ENCODE assay signal across 8 mouse cellular contexts in the genomic region with DNA sequence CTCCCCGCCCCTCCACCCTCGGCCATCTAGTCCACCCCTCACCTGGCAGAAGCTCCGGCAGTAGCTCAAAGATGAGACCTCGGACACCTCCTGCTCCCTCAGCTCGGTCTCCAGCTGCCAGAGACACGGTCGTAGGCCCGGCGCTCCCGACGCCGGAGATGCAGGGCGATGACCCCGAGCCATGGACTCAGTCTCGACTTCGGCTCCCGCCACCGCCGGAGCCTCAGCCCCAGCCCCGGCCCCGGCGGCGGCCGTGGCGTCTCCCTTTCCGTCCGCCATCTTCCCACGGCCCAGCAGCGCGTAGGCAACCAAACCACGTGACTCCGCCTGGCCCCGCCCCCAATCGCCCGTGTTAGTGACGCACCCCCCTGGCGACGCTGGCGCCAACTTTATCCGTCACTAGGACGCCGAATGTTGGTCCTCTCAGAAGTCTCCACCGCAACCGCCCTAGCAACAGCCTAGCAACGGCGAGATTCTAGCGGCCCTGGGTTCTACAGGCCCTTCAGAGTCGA. TPM values are rescaled to one million over a fixed set of nuclear protein-coding genes. Genes with fewer than 3 reads are reported as not detected.
DNase-seq lines count a peak whose midpoint lies in the region; ATAC-seq and TF ChIP-seq lines count a peak whose summit lies in the region.

A gene (minus strand): TSS at position 292 of the 512 bp plus-strand sequence.

- H3K27ac ChIP-seq in ES-E14 (ENCODE audit: insufficient read depth, low read depth, low read length, poor library complexity, severe bottlenecking) = peak within 1 kb of the TSS; percentile 79
- H3K27ac ChIP-seq in forebrain, embryonic 15.5 days (replicated peaks) = peak within 1 kb of the TSS; percentile 84

- no peaks in the 10 kb centered on the region for H3K9me3 ChIP-seq in ES-E14 (ENCODE audit: control insufficient read depth, insufficient read depth, low read depth, low read length)
- H3K9me3 ChIP-seq in forebrain, embryonic 15.5 days = no peaks in the 10 kb centered on the region

- peaks cover 0 to 4% of the 10 kb centered on the region in 2 experiments; a peak in 2 of 4 replicates for H3K4me1 ChIP-seq in ES-E14 (ENCODE audit: control insufficient read depth in 2 of 2, insufficient read depth in 2 of 2, low read length in 2 of 2, poor library complexity in 1 of 2)
- H3K4me1 ChIP-seq in forebrain, embryonic 15.5 days = peaks cover 25% of the 10 kb centered on the region
- peaks cover 3% of the 10 kb centered on the region; the same call in 1 of the 2 replicates for H3K4me1 ChIP-seq in lung, adult 2 months (ENCODE audit: control insufficient read depth, insufficient read depth, low read length)

- H3K9ac ChIP-seq in ES-E14 (ENCODE audit: insufficient read depth, low read depth, low read length, poor library complexity, severe bottlenecking) = peak within 1 kb of the TSS; percentile 98
- H3K9ac ChIP-seq in forebrain, embryonic 15.5 days (replicated peaks) = peak within 1 kb of the TSS; percentile 88

- in situ Hi-C loops in ES-E14 (cut with MboI; ENCODE audit: low sequenced_read_pairs in 2 of 2, unreplicated experiment in 2 of 2) = no loop called here

- peak within 1 kb of the TSS; percentile 76 for H3K4me2 ChIP-seq in forebrain, embryonic 15.5 days (replicated peaks)

- peak; percentile 96 for ATAC-seq in forebrain, embryonic 15.5 days (replicated peaks)
- peak; percentile 96 for ATAC-seq in neutrophil, adult 5-6 weeks (ENCODE audit: extremely low read depth, insufficient number of reproducible peaks, low FRiP score, poor library complexity, severe bottlenecking)

- WGBS in forebrain, embryonic 15.5 days = under 1% methylated on average over 47 of the region's 48 CpGs
- WGBS in lung, adult 2 months = 1% methylated on average over 48 of the region's 48 CpGs

- TF ChIP-seq POLR2A in lung, adult 2 months (IDR thresholded peaks at IDR 0.05; ENCODE audit: borderline replicate concordance, extremely low read depth, low read depth, low read length) = peak; percentile 78

- H3K27me3 ChIP-seq in forebrain, embryonic 15.5 days = 0 out of 2 replicates have a peak, but pooled peaks cover 5% of the 10 kb centered on the region

- no peak for TF ChIP-seq CTCF in lung, adult 2 months (IDR thresholded peaks at IDR 0.05; ENCODE audit: insufficient read depth, low read length)

- peak within 1 kb of the TSS; percentile 86 to 97 for H3K4me3 ChIP-seq in ES-E14 (ENCODE audit: insufficient read depth in 1 of 2, low read depth in 1 of 2, low read length in 2 of 2, poor library complexity in 1 of 2, severe bottlenecking in 1 of 2)
- H3K4me3 ChIP-seq in forebrain, embryonic 15.5 days = peak within 1 kb of the TSS; percentile 73
- H3K4me3 ChIP-seq in lung, adult 2 months (replicated peaks; ENCODE audit: extremely low read depth, low read depth, low read length) = peak within 1 kb of the TSS; percentile 78

- no peaks in the 10 kb centered on the region for H3K36me3 ChIP-seq in ES-E14 (ENCODE audit: control insufficient read depth, insufficient read depth, low read length, poor library complexity, severe bottlenecking)
- H3K36me3 ChIP-seq in forebrain, embryonic 15.5 days = no peaks in the 10 kb centered on the region

- peak; percentile 97 for DNase-seq in ES-E14 (ENCODE audit: low read depth, low spot score)
- DNase-seq in cerebellum, adult 11-12 months = peak; percentile 98
- peak; percentile 95 for DNase-seq in heart, postnatal 25 days (ENCODE audit: low spot score)
- DNase-seq in layer of hippocampus, adult 18-20 months (ENCODE audit: low spot score in 2 of 2) = peak; percentile 98 to 100
- peak; percentile 100 for DNase-seq in lung, adult 2 months
- DNase-seq in thymus, adult 18-20 months = peak; percentile 93 to 95

- intact Hi-C loops in heart, postnatal 25 days (cut with DNase I) = loop anchor here (5.0 kb wide), 2 partner anchors 118 to 198 kb away; a partner anchor contains a TSS

TF ChIP-seq in ES-E14, 5 proteins besides CTCF, POLR2A, EP300 and RAD21:
- peak; percentile 86 for TF ChIP-seq HCFC1 (IDR thresholded peaks at IDR 0.05; ENCODE audit: borderline replicate concordance, insufficient read depth, low read length)
- no peak for TF ChIP-seq ZNF384 (IDR thresholded peaks at IDR 0.05; ENCODE audit: low read depth, low read length)
- peak; percentile 27; the same call in 1 of the 2 replicates for TF ChIP-seq ZC3H11A (IDR thresholded peaks at IDR 0.05; ENCODE audit: borderline replicate concordance, low read depth, low read length)

RNA-seq across cellular contexts. Expression of the gene that starts here (rescaled TPM):
- total RNA-seq in ES-E14 (2012; rRNA removed) = 37.4 and 45.8 TPM in 2 replicates
- polyA plus RNA-seq in forebrain, embryonic 15.5 days (2015; fragmentation: Nextera tagmentation; extraction: Ambion mirVana) = 30.5 and 34.7 TPM in 2 replicates
- total RNA-seq in heart, postnatal 25 days (2021) = 10 to 100 TPM in 1 of 2 experiments, 1 to 10 TPM in 1; 9.6 to 11.0 TPM
- 10 to 100 TPM; 27.8 to 29.7 TPM for total RNA-seq in layer of hippocampus, adult 18-20 months (2021)
- polyA plus RNA-seq in lung, adult 2 months (2012; rRNA removed) = 2.8 and 3.9 TPM in 2 replicates
- 127 and 138 TPM in 2 replicates for total RNA-seq in neutrophil, adult 5-6 weeks (2017)

Comparison
In these comparisons a context has a peak if more than half of its experiments do, and no peak if none do; other contexts are left out.
1. Peak in every context shown above with its lines: DNase-seq, ATAC-seq, H3K4me3 ChIP-seq and H3K27ac ChIP-seq.